Mouse (Mus musculus): Measurements from ENCODE around the gene Cops2.

DNA sequence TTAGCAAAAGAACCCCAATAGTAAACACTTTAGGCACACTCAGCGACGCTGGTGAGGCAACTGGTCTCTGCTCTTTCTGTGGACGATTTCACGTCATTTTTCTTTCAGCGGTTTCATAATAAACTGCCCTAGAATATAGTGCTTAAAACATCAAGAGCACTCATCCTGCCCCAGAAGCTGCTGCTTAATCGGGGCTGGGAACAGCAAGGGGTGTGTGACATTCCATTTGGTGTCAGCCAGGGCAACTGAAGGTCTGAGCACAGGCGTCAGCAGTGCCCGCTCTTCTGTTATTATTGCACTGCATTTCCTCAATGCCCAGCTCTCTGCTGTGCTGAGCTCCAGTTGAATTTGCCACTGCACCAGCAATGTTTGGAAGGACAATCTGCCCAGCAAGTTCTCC lies 57.9 kb downstream of the Cops2 start:
- TF ChIP-seq CTCF (IDR thresholded peaks at IDR 0.05; ENCODE audit: borderline replicate concordance, insufficient read depth, low read depth, low read length) = no peak
- no peak for TF ChIP-seq POLR2A (IDR thresholded peaks at IDR 0.05; ENCODE audit: borderline replicate concordance, insufficient read depth, low read length)
